Mouse (Mus musculus): ENCODE data around the gene Yipf6.
A peak's percentile ranks its signal among the peaks of the same experiment; 100 is the strongest.
"Not testable (repeated sequence)": the region's sequence is repeated elsewhere in the genome, so short reads cannot be mapped to it uniquely, and the experiment has no call there.

The Yipf6 gene

DNA sequence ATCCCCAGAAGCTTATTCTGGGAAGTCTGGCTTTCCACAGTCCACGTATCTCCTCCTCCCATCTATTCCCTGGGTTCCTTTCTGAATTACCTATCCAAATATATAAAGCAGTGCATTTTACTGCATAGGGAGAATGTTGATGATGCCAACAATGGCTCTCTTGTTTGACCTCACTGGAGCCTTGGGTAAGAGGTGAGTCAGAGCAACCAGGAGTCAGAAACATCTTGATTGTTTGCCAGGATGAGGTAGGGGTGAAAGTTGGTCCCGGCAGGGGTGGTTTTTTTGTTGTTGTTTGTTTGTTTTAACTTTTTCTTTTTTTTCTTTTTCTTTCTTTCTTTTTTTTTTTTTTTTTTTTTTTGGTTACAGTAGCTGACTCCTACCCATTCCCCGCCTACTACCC, at the start of gene Yipf6:
Gene Yipf6 (plus strand): TSS at position 216 of the 400 bp plus-strand sequence.
- DNase-seq, result no peak

DNA sequence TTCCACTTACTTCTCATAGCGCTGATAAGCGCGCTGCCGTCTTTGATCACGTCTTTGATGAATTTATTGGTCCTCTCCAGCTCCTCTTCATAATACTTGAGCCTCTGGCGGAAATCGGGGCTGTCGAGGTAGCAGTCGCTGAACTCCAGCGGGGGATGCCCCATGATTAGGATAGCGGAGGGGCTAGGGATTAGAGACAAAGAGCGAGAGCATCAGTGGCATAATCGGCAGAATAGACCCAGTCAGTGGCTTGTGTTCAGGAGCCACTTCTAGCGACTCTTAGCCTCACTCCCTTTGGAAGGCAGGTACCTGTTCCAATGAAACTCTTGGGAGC, 46.1 kb upstream of the Yipf6 start:
- peak; percentile 5 for DNase-seq

DNA sequence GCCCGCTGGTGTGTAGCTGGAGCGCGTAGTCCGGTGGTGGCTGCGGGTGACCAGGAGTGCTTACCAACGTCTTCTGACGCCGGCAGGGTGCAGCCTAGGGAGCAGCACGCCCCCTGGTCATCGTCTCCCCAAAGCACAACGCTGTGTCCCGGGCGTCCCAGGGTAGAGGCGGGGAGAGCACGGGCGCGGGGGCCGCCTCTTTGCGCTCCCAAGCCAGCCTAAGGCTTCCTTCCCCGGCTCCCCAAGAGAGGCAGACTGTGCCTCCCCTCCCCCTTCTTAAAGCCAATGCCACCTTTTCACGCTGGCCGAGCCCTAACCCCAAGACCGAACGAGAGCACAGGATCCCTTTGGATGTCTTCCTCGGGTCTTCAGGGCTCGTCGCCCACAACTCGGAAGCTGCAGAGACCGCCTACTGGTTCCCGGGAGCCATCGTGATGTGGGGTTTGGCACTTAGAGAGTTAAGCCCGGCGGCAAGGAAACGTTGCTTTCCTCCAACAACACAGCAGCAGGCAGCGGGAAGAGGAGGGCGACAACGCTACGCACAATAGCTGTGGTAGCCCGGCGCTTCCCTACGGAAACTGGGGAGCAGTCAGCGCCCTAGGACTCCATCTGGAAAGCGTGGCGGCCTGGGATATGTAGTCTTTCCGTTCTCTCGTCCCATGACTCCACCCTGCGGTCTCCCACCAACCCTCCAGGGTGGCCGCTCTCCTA, 45.6 kb upstream of the Yipf6 start, which contains the start of gene Ophn1:
Gene Ophn1 (minus strand): TSS at position 620 of the 711 bp plus-strand sequence.
- DNase-seq, result peak; percentile 74

DNA sequence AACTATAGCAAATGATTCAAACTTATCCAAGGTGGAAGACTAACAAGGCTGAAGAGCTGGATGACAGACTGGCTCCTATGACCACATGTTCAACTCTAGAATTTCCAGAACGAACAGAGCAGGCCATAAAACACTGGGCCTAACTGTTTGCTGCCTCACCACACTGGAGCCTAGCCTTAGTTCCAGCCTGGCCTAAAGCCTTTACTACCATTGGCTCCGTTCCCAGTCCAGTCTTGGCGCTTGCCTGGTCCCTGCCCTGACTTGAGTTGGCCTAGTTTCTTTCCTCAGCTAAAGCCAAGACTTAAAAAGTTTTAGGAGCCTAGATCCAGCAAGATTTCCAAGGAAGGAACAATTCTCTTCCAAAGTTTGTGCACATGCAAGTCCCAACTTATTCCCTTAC, 37.8 kb upstream of the Yipf6 start:
- DNase-seq, result peak; percentile 5

DNA sequence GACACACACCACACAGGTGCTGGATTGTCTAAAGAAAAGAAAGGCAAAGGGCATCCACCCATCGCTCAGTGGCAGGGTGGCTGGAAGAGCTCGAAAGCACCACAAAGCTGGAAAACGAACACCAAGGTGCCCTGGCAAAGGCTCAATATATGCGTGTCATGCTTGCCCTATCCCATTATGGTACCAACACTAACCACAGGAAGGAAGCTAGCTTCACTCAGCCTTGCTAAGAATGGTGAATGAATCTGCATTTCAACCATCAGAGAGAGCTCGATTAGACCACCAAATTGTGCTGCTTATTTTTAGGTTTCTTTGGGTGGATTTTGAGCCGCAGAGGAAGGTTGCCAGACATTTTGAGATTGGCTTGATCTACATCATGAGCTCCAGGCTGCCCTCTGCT, 31.9 kb upstream of the Yipf6 start:
- no peak for DNase-seq

DNA sequence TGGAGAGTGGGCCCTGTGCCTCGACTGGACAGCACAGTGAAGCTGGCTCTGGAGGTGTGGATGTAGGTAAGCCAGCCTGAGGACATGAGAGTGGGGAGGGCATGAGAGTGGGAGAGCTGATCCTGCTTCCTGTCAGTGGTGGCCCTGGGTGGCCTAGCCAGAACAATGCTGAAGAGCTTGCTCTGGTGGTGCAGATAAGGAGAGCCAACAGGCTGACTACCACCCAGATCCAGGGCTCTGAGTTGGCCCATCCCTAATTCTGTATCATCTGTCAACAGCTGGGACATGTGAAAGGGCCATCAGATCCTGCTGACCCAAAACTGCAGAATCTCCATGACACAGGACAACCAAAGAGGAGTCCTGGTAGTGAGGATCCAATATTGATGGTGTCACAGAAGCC, 27.2 kb upstream of the Yipf6 start:
- no peak for DNase-seq

DNA sequence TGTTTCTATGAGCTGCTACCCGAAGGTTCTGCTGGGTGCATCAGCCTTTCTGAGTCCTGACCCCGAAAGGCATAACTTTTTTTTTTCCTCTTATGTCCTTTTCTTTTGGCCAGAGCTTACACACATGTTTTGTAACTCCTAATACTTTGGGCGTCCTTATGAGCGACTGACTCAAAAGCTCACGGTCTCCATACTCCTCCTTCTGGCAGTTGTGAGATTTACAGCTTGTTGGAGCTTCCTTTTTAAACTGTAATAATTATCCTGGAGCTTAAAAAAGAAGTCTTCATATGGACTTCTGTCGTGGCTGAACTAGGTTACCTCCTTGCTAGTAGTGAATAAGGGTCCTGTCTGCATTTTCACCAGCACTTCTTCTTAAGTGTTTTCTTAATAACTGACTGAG, 16.7 kb upstream of the Yipf6 start:
- no peak for DNase-seq

DNA sequence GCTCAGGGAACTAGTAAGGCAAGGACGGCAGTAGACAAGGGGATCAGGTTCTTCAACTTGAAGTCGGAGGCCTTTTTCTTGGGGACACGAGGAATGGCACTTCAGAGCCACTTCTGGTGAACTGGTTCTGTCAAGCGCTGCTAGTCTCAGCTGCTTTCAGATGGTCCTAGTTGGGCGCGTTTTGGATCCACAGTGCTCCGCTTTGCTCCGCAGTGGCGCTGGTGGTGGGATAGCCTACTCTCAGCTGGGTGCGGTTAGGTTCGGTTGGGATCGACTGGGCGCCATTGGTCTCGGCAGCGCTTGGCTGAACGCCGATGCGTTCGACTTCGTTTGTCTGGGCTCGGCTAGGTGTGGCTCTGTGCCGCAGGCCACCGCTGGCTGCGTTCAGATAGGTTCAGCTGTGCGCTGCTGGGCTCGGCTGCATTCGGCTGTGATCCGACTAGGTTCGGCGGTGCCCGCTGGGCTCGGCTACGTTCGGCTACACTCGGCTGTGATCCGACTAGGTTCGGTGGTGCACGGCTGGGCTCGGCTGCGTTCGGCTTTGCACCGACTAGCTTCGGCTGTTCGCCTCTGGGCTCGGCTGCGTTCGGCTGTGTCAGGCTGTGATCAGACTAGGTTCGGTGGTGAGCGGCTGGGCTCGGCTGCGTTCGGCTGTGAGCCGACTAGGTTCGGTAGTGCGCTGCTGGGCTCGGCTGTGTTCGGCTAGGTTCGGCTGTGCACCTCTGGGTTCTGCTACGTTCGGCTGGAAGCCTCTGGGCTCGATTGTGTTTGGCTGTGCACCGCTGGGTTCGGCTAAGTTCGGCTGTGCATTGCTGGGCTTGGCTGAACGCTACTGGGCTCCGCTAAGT, 815 bp downstream of the Yipf6 start:
- peak; percentile 97 for DNase-seq

DNA sequence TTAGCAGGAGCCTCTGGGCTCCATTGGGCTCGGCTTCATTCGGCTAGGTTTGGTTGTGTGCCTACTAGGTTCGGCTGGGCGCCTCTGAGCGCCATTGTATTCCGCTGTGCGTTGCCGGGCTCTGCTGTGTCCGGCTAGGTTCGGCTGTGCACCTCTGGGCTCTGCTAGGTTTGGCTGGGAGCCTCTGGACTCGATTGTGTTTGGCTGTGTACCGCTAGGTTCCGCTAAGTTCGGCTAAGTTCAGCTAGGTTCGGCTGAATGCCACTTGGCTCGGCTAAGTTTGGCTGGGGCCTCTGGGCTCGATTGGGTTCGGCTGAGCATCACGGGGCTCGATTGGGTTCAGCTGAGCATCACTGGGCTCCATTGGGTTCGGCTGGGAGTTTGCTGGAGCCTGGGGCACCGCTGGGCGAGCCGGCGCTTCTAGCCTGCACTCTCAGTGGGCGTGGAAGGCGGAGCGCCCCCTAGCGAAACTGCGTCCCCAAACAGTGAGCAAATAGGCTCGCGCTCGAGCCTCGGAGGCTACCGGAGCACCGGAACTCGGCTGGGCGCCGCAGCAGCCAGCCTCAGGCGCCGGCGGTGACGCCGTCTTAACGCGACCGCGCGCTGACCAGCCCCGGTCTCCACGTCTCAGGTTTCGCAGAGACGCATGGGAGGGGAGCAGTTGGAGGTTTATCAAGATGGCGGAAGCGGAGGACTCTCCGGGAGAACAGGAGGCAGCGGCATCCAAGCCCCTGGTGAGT, 1.6 kb downstream of the Yipf6 start:
- peak; percentile 91 for DNase-seq

DNA sequence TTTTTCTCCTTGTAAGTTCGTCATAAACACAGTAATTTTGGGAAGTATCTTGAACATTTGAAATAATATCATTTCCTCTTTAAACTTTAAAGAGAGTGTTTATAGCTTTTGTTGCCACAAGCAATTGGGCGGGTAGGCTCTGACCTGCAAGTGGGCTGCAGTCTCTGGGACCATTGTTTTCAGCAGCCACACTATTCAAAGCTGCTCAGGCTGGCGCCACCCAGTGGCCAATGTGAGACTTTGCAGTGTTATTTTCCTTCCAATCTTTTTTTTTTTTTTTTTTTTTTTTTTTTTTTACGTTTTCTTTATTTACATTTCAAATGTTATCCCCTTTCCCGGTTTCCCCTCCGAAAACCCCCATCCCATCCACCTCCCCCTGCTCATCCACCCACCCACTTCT, 17.8 kb downstream of the Yipf6 start:
- no peak for DNase-seq

DNA sequence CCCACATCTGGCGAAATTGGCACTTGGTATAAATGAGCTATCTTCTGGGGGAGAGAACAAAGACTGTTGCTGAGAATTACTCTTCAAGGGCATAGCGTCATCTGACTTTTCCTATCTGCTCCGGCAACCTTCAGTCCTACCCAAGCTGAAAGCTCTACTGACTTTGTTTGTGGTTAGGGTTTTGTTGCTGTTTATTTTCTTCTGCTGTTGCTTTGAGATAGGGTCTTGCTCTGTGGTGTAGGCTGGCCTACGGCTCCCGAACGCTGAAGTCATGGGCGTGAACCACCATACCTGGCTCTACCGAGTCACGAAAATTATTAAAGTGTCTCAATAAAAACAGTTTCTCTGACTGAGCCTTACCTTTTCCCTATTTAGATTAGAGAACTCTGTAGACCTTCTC, 22.2 kb downstream of the Yipf6 start:
- DNase-seq, result no peak

DNA sequence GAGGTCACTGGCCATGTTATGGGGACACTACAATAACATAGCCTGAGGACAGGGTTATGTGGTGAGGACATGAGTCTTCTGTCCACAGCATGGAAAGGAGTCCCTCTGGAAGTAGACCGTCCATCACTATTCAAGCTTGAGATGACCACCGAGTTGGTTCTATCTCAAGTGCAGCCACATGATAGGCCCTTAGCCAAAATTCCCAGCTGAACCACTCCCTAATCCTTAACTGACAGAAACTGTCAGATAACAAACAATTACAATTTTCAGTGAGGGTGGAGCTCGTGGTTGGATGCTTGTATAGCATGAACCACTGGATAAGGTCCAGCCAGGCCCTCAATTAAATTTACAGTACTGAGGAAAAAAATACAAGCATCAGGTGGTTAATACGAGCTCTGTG, 22.9 kb downstream of the Yipf6 start:
- DNase-seq, result no peak

DNA sequence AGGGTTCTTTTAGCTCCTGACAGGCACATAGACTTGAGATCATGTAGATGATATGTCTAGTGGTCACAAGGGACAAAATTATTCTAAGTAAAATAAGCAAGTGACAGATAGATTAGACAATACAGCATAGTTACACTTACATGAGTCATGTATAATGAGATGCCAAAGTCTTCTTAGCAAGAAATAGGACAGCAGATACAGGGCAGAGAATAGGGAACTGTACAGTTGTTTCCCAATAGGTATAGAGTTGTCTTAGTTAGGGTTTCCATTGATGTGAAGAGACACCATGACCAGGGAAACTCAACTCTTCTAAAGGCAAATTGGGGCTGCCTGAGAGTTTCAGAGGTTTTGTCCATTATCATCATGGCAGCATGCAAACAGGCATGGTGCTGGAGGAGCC, 27.6 kb downstream of the Yipf6 start:
- no peak for DNase-seq

DNA sequence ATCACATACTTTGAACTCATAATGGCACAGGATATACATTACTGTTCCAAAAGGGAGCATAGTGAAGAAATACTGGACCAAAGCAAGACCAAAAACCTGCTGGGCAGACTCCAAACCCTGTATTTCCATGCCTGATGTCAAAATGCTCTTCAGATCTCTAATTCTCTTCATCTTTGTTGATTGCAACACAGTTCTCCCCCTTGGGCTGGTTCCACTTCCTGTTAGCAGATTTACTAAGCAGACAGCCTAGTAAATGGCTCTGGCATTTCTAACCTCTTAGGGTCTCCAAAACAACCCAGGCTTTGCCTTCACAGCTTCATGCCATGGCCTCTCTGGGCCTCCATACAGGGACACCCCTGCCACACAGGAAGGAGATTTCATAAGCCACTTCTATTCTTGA, 28.4 kb downstream of the Yipf6 start:
- no peak for DNase-seq

DNA sequence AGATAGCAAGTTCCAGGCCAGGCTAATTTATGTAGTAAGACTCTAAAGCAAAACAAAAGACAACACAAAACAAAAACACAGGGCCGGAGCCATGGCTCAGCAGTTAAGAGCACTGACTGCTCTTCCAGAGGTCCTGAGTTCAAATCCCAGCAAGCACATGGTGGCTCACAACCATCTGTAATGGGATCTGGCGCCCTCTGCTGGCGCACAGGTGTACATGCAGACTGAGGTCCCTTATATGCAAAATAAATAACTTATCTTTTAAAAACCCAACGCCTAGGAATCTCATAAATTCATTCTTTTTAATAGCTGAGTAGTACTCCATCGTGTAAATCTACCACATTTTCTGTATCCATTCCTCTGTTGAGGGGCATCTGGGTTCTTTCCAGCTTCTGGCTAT, 50.5 kb downstream of the Yipf6 start:
- DNase-seq, result not testable (repeated sequence)

DNA sequence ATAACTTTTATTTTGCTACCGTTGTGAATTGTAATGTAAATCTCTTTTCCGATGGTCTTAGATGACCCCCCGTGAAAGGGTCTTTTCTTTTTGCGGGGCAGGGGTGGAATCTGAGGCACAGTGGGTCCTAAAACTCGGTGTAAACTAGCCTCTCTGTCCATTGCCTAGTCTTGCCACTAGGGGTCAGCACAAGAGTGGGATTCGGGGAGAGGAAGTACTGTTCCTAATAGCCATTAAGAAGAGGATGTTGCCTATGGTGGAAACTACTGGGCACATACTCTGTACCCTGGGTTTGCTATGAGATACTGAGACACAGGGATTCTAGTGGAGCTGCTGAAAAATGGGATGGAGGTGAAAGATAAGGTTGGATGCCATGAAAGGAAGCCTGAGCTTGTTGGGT, 53.5 kb downstream of the Yipf6 start:
- DNase-seq, result peak; percentile 52
